Mouse (Mus musculus): ENCODE data around the gene Uqcr11.

GRCm38 (mm10) chr10:80423562-80423961 lies 16.9 kb upstream of the Uqcr11 start:
- no peak for TF ChIP-seq CTCF (IDR thresholded peaks at IDR 0.05; ENCODE audit: borderline replicate concordance, control insufficient read depth, extremely low read depth, insufficient read depth, low read length, poor library complexity)
- TF ChIP-seq POLR2A (IDR thresholded peaks at IDR 0.05; ENCODE audit: control insufficient read depth, extremely low read depth, insufficient read depth, low read length, poor library complexity), result no peak
